Mouse (Mus musculus) myocyte (in vitro differentiated cells): ENCODE measurements around the gene Lrrc4. TPM values are rescaled to one million over a fixed set of nuclear protein-coding genes. Genes with fewer than 3 reads are reported as not detected.

ENCODE experiments used
- H3K27me3 ChIP-seq: one replicate; pipeline ENCODE4 v1.6.1; 2011; ENCODE audit not compliant: control insufficient read depth, insufficient read depth, insufficient read length
- H3K36me3 ChIP-seq: one replicate; pipeline ENCODE4 v1.6.1; 2011; ENCODE audit not compliant: control insufficient read depth, insufficient read depth
- H3K4me2 ChIP-seq: one replicate; pipeline ENCODE4 v1.6.1; 2011; ENCODE audit warnings: low read depth, control low read depth
- H3K4me3 ChIP-seq: one replicate; pipeline ENCODE4 v1.5.1; 2011; ENCODE audit warnings: mild to moderate bottlenecking, control low read depth, moderate library complexity
- H3K79me2 ChIP-seq: one replicate; pipeline ENCODE4 v1.6.1; 2011; ENCODE audit not compliant: control insufficient read depth, insufficient read depth
- H3ac ChIP-seq: one replicate; pipeline ENCODE4 v1.6.1; 2011; ENCODE audit not compliant: control insufficient read depth, insufficient read length
- CEBPB ChIP-seq: IDR thresholded peaks from 2 replicates; pipeline ENCODE4 v1.6.1; 2011; ENCODE audit warnings: mild to moderate bottlenecking, moderate library complexity; ENCODE audit not compliant: poor library complexity, insufficient read depth, severe bottlenecking
- E2F4 ChIP-seq: IDR thresholded peaks from one replicate; pipeline ENCODE4 v1.6.1; 2011; ENCODE audit warnings: mild to moderate bottlenecking, control low read depth, moderate library complexity; ENCODE audit not compliant: insufficient read depth
- MAX ChIP-seq: IDR thresholded peaks from one replicate; pipeline ENCODE4 v1.6.1; 2011; ENCODE audit warnings: low read depth, mild to moderate bottlenecking, control low read depth
- MYOD1 ChIP-seq, 3 experiments: IDR thresholded peaks; one replicate each; pipeline ENCODE4 v1.6.1; 2011; ENCODE audit warnings: control low read depth in 2 of 3, low read depth in 2 of 3, mild to moderate bottlenecking in 2 of 3, moderate library complexity in 1 of 3; ENCODE audit not compliant: insufficient read length in 2 of 3, control insufficient read depth in 1 of 3
- MYOG ChIP-seq, 3 experiments: IDR thresholded peaks; one replicate each; pipeline ENCODE4 v1.6.1; 2011; ENCODE audit warnings: control low read depth in 2 of 3, low read depth in 2 of 3, mild to moderate bottlenecking in 2 of 3; ENCODE audit not compliant: insufficient read length in 2 of 3, control insufficient read depth in 1 of 3, insufficient read depth in 1 of 3
- POLR2AphosphoS2 ChIP-seq: IDR thresholded peaks from one replicate; pipeline ENCODE4 v1.6.1; 2011; ENCODE audit warnings: low read depth, control low read depth; ENCODE audit not compliant: insufficient read length
- REST ChIP-seq: IDR thresholded peaks from one replicate; pipeline ENCODE4 v1.6.1; 2011; ENCODE audit warnings: mild to moderate bottlenecking, control low read depth, moderate library complexity; ENCODE audit not compliant: insufficient read depth, insufficient read length
- SRF ChIP-seq: IDR thresholded peaks from one replicate; pipeline ENCODE4 v1.6.1; 2011; ENCODE audit warnings: low read depth; ENCODE audit not compliant: control insufficient read depth, insufficient read length
- TCF12 ChIP-seq: IDR thresholded peaks from one replicate; pipeline ENCODE4 v1.6.1; 2011; ENCODE audit warnings: mild to moderate bottlenecking, control low read depth; ENCODE audit not compliant: poor library complexity, insufficient read depth, severe bottlenecking
- TCF3 ChIP-seq: IDR thresholded peaks from one replicate; pipeline ENCODE4 v1.6.1; 2011; ENCODE audit warnings: low read depth, control low read depth; ENCODE audit not compliant: insufficient read length
- USF1 ChIP-seq: IDR thresholded peaks from one replicate; pipeline ENCODE4 v1.6.1; 2011; ENCODE audit warnings: low read depth, mild to moderate bottlenecking, control low read depth, moderate library complexity
- polyA plus RNA-seq: library from polyadenylated mRNA; unstranded; fragments of >200 nt; fragmentation: generic; extraction: Trizol; gene quantifications from one replicate; pipeline ENCODE4 v1.2.1, GENCODE M21; 2012; ENCODE audit warnings: missing spikeins

The Lrrc4 gene
- polyA plus RNA-seq, 1 experiment, result 0.72 TPM

- H3K27me3 ChIP-seq, result no peaks in the 10 kb centered on the region
- peaks cover 5% of the 10 kb centered on the region for H3K36me3 ChIP-seq
- no peak overlapping the region for H3ac ChIP-seq
- TF ChIP-seq SRF, result no peak
- no peak for TF ChIP-seq TCF12
- TF ChIP-seq MAX, result no peak
- TF ChIP-seq POLR2AphosphoS2, result no peak
- TF ChIP-seq TCF3, result no peak
- no peak for TF ChIP-seq CEBPB
- TF ChIP-seq USF1, result no peak
- TF ChIP-seq REST, result no peak
- TF ChIP-seq MYOG (IDR thresholded peaks at IDR 0.05; ENCODE audit: control insufficient read depth in 1 of 3, insufficient read depth in 1 of 3, insufficient read length in 2 of 3, low read depth in 2 of 3), result no peak
- H3K4me3 ChIP-seq, result no peak overlapping the region
- H3K79me2 ChIP-seq, result peaks cover 6% of the 10 kb centered on the region
- no peak overlapping the region for H3K4me2 ChIP-seq
These were observed 188.6 kb downstream of the Lrrc4 start for GRCm38 (mm10) chr6:28642909-28643308.

- Histone ChIP-seq H3K4me2 (no peak overlapping the region), H3ac (no peak overlapping the region), H3K79me2 (peaks cover 24% of the 10 kb centered on the region), H3K36me3 (peaks cover 5% of the 10 kb centered on the region), H3K4me3 (no peak overlapping the region), H3K27me3 (no peaks in the 10 kb centered on the region)
- TF ChIP-seq REST (no peak), CEBPB (no peak), TCF3 (no peak), SRF (no peak), E2F4 (no peak), MYOG (IDR thresholded peaks at IDR 0.05; ENCODE audit: control insufficient read depth in 1 of 3, insufficient read depth in 1 of 3, insufficient read length in 2 of 3, low read depth in 2 of 3) (no peak), POLR2AphosphoS2 (no peak), MAX (no peak), TCF12 (no peak)
These were observed 191.5 kb downstream of the Lrrc4 start for GRCm38 (mm10) chr6:28640088-28640487.

- H3ac ChIP-seq, result no peak overlapping the region
- peaks cover 42% of the 10 kb centered on the region for H3K79me2 ChIP-seq
- TF ChIP-seq MYOG (IDR thresholded peaks at IDR 0.05; ENCODE audit: control insufficient read depth in 1 of 3, insufficient read depth in 1 of 3, insufficient read length in 2 of 3, low read depth in 2 of 3), result no peak
- no peak for TF ChIP-seq POLR2AphosphoS2
- TF ChIP-seq MYOD1 (IDR thresholded peaks at IDR 0.05; ENCODE audit: control insufficient read depth in 1 of 3, insufficient read length in 2 of 3, low read depth in 2 of 3), result no peak
- H3K4me3 ChIP-seq, result no peak overlapping the region
- no peaks in the 10 kb centered on the region for H3K27me3 ChIP-seq
- H3K36me3 ChIP-seq, result no peaks in the 10 kb centered on the region
- no peak overlapping the region for H3K4me2 ChIP-seq
These were observed 195.8 kb downstream of the Lrrc4 start for GRCm38 (mm10) chr6:28635531-28636348.

- H3ac ChIP-seq, result no peak overlapping the region
- H3K36me3 ChIP-seq, result no peaks in the 10 kb centered on the region
- no peak for TF ChIP-seq MAX
- TF ChIP-seq REST, result no peak
- TF ChIP-seq MYOG (IDR thresholded peaks at IDR 0.05; ENCODE audit: control insufficient read depth in 1 of 3, insufficient read depth in 1 of 3, insufficient read length in 2 of 3, low read depth in 2 of 3), result no peak
- no peak overlapping the region for H3K4me3 ChIP-seq
- no peaks in the 10 kb centered on the region for H3K27me3 ChIP-seq
- no peak overlapping the region for H3K4me2 ChIP-seq
- H3K79me2 ChIP-seq, result peaks cover 45% of the 10 kb centered on the region
These were observed 196.5 kb downstream of the Lrrc4 start for GRCm38 (mm10) chr6:28635092-28635491.

GRCm38 (mm10) chr6:28633656-28634055, 197.9 kb downstream of the Lrrc4 start:
- Histone ChIP-seq H3K4me3 (no peak overlapping the region), H3K36me3 (no peaks in the 10 kb centered on the region), H3K4me2 (no peak overlapping the region), H3K27me3 (no peaks in the 10 kb centered on the region), H3ac (no peak overlapping the region), H3K79me2 (peaks cover 50% of the 10 kb centered on the region)
- TF ChIP-seq TCF12 (no peak), E2F4 (no peak)

GRCm38 (mm10) chr6:28633120-28633519, 198.4 kb downstream of the Lrrc4 start:
- no peak overlapping the region for H3K4me3 ChIP-seq
- no peaks in the 10 kb centered on the region for H3K36me3 ChIP-seq
- peaks cover 50% of the 10 kb centered on the region for H3K79me2 ChIP-seq
- H3K27me3 ChIP-seq, result no peaks in the 10 kb centered on the region
- H3K4me2 ChIP-seq, result no peak overlapping the region
- H3ac ChIP-seq, result no peak overlapping the region
- no peak for TF ChIP-seq MYOG (IDR thresholded peaks at IDR 0.05; ENCODE audit: control insufficient read depth in 1 of 3, insufficient read depth in 1 of 3, insufficient read length in 2 of 3, low read depth in 2 of 3)
